Mouse (Mus musculus) midbrain, embryonic 11.5 days (tissue): ENCODE results near the gene Snx22. TPM values are rescaled to one million over a fixed set of nuclear protein-coding genes. Genes with fewer than 3 reads are reported as not detected.

Source experiments
- ATAC-seq: fragments of 200-750 bp; cut with Nextera tagmentation; 2 replicates; pipeline ENCODE4 v1.8.0; 2017; ENCODE audit warnings: moderate TSS enrichment, moderate library complexity; ENCODE audit not compliant: low FRiP score
- DNase-seq: peaks from one replicate; pipeline ENCODE4 v3.0.0; 2015; ENCODE audit warnings: low spot score; ENCODE audit errors: missing footprints
- H3K27ac ChIP-seq: fragments of 300-500 bp; sonication (generic); 2 replicates; pipeline ENCODE4 v1.5.1; 2014; ENCODE audit warnings: low read depth, low read length
- H3K27me3 ChIP-seq: fragments of 300-500 bp; sonication (generic); 2 replicates; pipeline ENCODE4 v1.6.1; 2014; ENCODE audit warnings: mild to moderate bottlenecking, low read length, moderate library complexity, mixed read lengths; ENCODE audit not compliant: control insufficient read depth, insufficient read depth
- H3K36me3 ChIP-seq: fragments of 300-500 bp; sonication (generic); 2 replicates; pipeline ENCODE4 v1.6.1; 2014; ENCODE audit warnings: mild to moderate bottlenecking, low read length, moderate library complexity, mixed read lengths; ENCODE audit not compliant: control insufficient read depth, insufficient read depth
- H3K4me1 ChIP-seq: fragments of 300-500 bp; sonication (generic); 2 replicates; pipeline ENCODE4 v1.6.1; 2014; ENCODE audit warnings: low read length; ENCODE audit not compliant: control insufficient read depth, insufficient read depth
- H3K4me2 ChIP-seq: fragments of 300-500 bp; sonication (generic); 2 replicates; pipeline ENCODE4 v1.6.1; 2014; ENCODE audit warnings: mild to moderate bottlenecking, moderate library complexity
- H3K4me3 ChIP-seq: fragments of 300-500 bp; sonication (generic); 2 replicates; pipeline ENCODE4 v1.5.1; 2014; ENCODE audit warnings: low read depth, low read length
- H3K9ac ChIP-seq: fragments of 300-500 bp; sonication (generic); 2 replicates; pipeline ENCODE4 v1.6.1; 2014; ENCODE audit warnings: low read length
- H3K9me3 ChIP-seq: fragments of 300-500 bp; sonication (generic); 2 replicates; pipeline ENCODE4 v1.6.1; 2016; ENCODE audit warnings: low read length; ENCODE audit not compliant: control insufficient read depth
- WGBS: fragments of 180-500 bp; shearing (Covaris S2); extraction: QIAGEN DNeasy Blood & Tissue Kit; methylation state at CpG from one replicate; pipeline ENCODE4 v1.1.7; 2014; 5-methylcytosine and 5-hydroxymethylcytosine counted together
- polyA plus RNA-seq: library from polyadenylated mRNA; unstranded; fragments of >200 nt; fragmentation: Nextera tagmentation; extraction: Ambion mirVana; gene quantifications from 2 replicates; pipeline ENCODE4 v1.2.1, GENCODE M21; 2014

Snx22 gene
- polyA plus RNA-seq, 1 experiment from 2014 or later: 1.8 TPM

DNA sequence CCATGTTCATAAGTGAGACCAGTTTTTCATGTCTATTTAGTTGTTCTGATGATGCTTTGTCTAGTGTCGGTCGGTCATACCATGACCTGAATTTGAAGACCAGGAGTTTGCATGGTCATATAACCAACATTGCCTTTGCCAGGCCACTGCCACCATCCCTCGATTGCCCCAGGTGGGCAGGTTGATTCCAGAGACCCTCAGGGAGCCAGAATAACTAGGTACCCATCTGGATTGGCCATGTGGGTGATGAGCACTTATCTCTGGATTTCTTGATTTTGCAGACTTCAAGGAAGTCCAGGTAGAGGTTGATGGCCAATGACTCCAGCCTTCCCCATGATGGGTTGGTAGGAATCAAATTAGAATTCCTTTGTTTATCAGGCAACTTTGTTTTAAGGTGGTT lies 26.3 kb downstream of the Snx22 start:
- 94% methylated on average over 3 of the region's 3 CpGs for WGBS
- no peak for ATAC-seq
- H3K9ac ChIP-seq: no peak overlapping the region

DNA sequence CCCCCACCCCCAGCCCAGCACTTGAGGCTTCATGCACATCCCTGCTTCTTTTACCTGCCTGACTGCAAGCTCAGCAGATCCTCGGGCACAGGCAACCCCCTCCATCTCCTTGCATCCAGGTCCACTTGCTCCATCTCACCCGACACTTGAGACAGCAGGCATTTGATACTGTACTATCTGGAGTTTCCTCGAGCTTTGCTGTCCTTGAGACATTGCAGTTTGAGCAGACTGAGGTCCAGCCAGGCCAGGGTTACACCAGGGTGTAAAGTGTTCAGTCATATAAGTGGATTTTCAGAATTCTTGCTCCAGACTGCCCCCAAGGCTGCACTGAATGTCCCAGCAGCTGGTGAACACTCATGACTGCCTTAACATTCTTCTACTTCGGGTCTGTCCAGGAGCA lies 27.2 kb downstream of the Snx22 start:
- no peaks in the 10 kb centered on the region for H3K4me1 ChIP-seq
- no peak overlapping the region for H3K27ac ChIP-seq
- no peaks in the 10 kb centered on the region for H3K9me3 ChIP-seq
- ATAC-seq (no peak), DNase-seq (no peak)
- no peak overlapping the region for H3K9ac ChIP-seq
- H3K4me3 ChIP-seq: no peak overlapping the region
- no peaks in the 10 kb centered on the region for H3K36me3 ChIP-seq
- no peaks in the 10 kb centered on the region for H3K27me3 ChIP-seq
- H3K4me2 ChIP-seq: no peak overlapping the region
- WGBS: 86% methylated on average over 4 of the region's 4 CpGs

More for the DNA sequence above, 26.3 kb downstream of the Snx22 start:
- Histone ChIP-seq H3K9me3 (no peaks in the 10 kb centered on the region), H3K36me3 (no peaks in the 10 kb centered on the region), H3K27ac (no peak overlapping the region), H3K4me3 (no peak overlapping the region), H3K4me1 (no peaks in the 10 kb centered on the region), H3K27me3 (no peaks in the 10 kb centered on the region), H3K4me2 (no peak overlapping the region)
- no peak for DNase-seq

DNA sequence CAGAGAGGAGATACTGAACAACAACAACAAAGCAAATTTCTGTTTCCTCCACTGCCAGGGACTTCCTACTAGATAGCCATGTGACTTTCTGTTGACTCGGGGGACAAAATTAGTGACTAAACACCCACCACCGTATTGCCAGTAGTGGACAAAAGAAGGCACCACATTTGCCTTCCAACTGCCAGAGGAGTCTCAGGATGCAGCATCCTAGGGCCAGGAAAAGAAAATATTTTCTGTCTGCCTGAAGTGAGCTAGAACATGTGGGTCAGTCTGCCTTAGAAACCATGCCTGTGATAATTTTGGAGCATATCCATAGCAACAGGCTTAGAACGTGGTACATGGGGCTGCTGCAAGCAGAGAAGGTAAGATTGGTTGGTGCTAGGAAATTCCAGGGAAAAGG lies 28.7 kb downstream of the Snx22 start:
- DNase-seq (no peak), ATAC-seq (no peak)
- Histone ChIP-seq H3K4me2 (no peak overlapping the region), H3K27me3 (no peaks in the 10 kb centered on the region), H3K9me3 (no peaks in the 10 kb centered on the region), H3K36me3 (no peaks in the 10 kb centered on the region), H3K27ac (no peak overlapping the region), H3K4me1 (no peaks in the 10 kb centered on the region), H3K9ac (no peak overlapping the region), H3K4me3 (no peak overlapping the region)
- WGBS: 86% methylated on average over 3 of the region's 3 CpGs

DNA sequence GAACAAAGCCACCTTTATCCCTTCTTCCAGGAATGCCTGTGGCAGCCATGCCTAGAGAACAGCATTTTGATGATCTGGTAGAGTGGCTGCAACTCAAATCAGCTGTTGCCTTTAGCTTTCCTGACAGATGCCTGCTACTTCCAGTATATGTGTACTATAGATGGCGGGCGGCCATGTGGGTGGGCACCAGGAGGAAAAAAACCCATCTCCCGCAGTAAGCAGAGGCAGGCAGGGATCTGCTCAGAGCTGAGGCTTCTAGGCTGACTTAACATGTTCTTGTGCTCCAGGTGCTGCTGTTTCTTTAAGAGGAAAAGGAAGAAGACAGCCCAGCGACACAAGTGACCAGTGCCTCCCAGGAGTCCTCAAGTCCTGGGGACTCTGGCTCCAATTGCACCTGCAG lies 30.2 kb downstream of the Snx22 start:
- Histone ChIP-seq H3K27ac (no peak overlapping the region), H3K9ac (no peak overlapping the region), H3K4me2 (no peak overlapping the region), H3K9me3 (no peaks in the 10 kb centered on the region), H3K36me3 (no peaks in the 10 kb centered on the region), H3K4me1 (no peaks in the 10 kb centered on the region), H3K27me3 (no peaks in the 10 kb centered on the region), H3K4me3 (no peak overlapping the region)
- 81% methylated on average over 4 of the region's 4 CpGs for whole genome bisulfite sequencing
- ATAC-seq (no peak), DNase-seq (no peak)

DNA sequence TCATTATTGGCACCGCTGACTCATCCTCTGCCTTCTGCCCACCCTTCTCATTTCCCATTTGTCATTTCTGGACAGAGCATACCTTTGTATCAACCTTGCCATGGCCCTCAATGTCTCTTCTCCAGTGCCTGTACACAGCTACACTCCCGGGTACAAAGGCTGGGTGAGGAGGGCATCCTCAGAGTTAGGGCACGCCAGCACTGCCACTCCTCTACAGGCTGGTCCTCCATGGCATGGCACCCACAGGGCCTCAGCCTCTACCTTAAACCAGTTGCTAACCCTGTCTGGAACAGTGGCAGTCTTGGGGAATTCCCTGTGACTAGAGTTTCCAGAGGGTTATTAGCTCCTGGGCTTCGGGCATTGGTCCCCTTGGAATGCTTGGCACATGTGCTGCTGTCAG lies 30.9 kb downstream of the Snx22 start:
- no peak overlapping the region for H3K4me3 ChIP-seq
- 95% methylated on average over 4 of the region's 4 CpGs for WGBS
- no peaks in the 10 kb centered on the region for H3K27me3 ChIP-seq
- H3K36me3 ChIP-seq: no peaks in the 10 kb centered on the region
- no peaks in the 10 kb centered on the region for H3K4me1 ChIP-seq
- H3K9ac ChIP-seq: no peak overlapping the region
- DNase-seq (no peak), ATAC-seq (no peak)
- H3K9me3 ChIP-seq: no peaks in the 10 kb centered on the region
- no peak overlapping the region for H3K27ac ChIP-seq
- H3K4me2 ChIP-seq: no peak overlapping the region

DNA sequence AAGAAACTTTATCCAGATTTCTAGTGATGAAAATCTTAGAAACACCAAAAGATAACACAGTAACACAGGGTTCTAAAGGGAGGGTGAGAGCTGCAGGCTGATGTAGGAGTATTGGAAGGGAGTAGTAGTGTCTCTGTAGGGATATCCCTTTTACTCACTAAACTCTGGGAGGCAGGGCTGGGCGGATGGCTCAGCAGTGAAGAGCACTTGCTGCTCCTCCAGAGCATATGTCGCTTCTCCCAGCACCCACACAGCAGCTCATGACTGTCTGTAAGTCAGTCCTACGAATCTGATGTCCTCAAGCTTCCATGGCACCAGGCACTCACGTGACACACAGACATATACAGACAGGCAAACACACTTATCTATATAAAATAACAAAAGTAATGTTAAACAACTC lies 31.4 kb downstream of the Snx22 start:
- H3K9ac ChIP-seq: no peak overlapping the region
- H3K4me2 ChIP-seq: no peak overlapping the region
- no peaks in the 10 kb centered on the region for H3K27me3 ChIP-seq
- no peak for ATAC-seq
- no peaks in the 10 kb centered on the region for H3K9me3 ChIP-seq
- DNase-seq: no peak
- H3K4me1 ChIP-seq: no peaks in the 10 kb centered on the region
- H3K36me3 ChIP-seq: no peaks in the 10 kb centered on the region
- 93% methylated on average over 4 of the region's 4 CpGs for WGBS
- no peak overlapping the region for H3K4me3 ChIP-seq
- no peak overlapping the region for H3K27ac ChIP-seq

DNA sequence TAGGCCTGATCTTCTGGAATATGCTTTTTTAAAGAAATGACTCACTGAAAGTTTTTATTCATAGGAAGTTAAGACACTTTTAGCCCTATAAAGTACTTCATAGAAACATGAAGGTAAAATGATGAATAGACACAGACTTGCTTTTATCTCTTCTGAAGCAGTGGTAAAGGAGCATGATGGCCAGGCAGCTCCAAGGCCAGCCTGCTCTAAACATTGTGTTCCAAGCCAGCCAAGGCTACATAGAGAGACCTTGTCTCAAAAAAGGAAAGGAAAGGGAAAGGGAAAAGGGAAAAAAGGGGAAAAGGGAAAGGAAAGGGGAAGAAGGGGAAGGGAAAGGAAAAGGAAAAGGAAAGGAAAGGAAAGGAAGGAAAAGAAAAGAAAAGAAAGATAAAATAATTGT lies 48.9 kb downstream of the Snx22 start:
- ATAC-seq: no peak
- Histone ChIP-seq H3K9ac (no peak overlapping the region), H3K27me3 (no peaks in the 10 kb centered on the region), H3K4me1 (no peaks in the 10 kb centered on the region), H3K4me2 (no peak overlapping the region), H3K27ac (no peak overlapping the region), H3K36me3 (0 out of 2 replicates have a peak, but pooled peaks cover 3% of the 10 kb centered on the region), H3K4me3 (no peak overlapping the region), H3K9me3 (no peaks in the 10 kb centered on the region)
- DNase-seq: no peak

Other genes starting within 250 kb of the Snx22 start
- 7.4 and 7.6 TPM in 2 replicates for gene Zfp609, start 242.2 kb downstream of the Snx22 start, polyA plus RNA-seq
- 198 and 215 TPM in 2 replicates for gene Pclaf, start 179.5 kb downstream of the Snx22 start, polyA plus RNA-seq
- gene Trip4, start 160.9 kb downstream of the Snx22 start, polyA plus RNA-seq: 33.7 and 37.2 TPM in 2 replicates
- gene Csnk1g1, start 160.8 kb downstream of the Snx22 start, polyA plus RNA-seq: 18.4 and 19.6 TPM in 2 replicates
- 490 and 501 TPM in 2 replicates for gene Ppib, start 9.5 kb downstream of the Snx22 start, polyA plus RNA-seq
- 147 and 150 TPM in 2 replicates for gene Snx1, start 56.9 kb upstream of the Snx22 start, polyA plus RNA-seq
- 156 and 171 TPM in 2 replicates for gene Ciao2a, start 56.9 kb upstream of the Snx22 start, polyA plus RNA-seq
- gene Dapk2, start 88.5 kb upstream of the Snx22 start, polyA plus RNA-seq: 6.7 and 7.4 TPM in 2 replicates